Mouse (Mus musculus) midbrain, embryonic 14.5 days (tissue): ENCODE data around the gene Bptf. TPM values are rescaled to one million over a fixed set of nuclear protein-coding genes. Genes with fewer than 3 reads are reported as not detected.
"Not testable (repeated sequence)": the region's sequence is repeated elsewhere in the genome, so short reads cannot be mapped to it uniquely, and the experiment has no call there.

Experiments
- ATAC-seq: fragments of 200-750 bp; cut with Nextera tagmentation; 2 replicates; pipeline ENCODE4 v1.8.0; 2017; ENCODE audit warnings: moderate number of reproducible peaks, moderate library complexity; ENCODE audit not compliant: low FRiP score, low TSS enrichment
- DNase-seq: peaks from one replicate; pipeline ENCODE4 v3.0.0-alpha.2; 2015
- H3K27ac ChIP-seq: fragments of 300-500 bp; sonication (generic); replicated peaks from 2 replicates; pipeline ENCODE4 v1.5.1; 2014; ENCODE audit warnings: mild to moderate bottlenecking, low read depth, low read length, moderate library complexity
- H3K27me3 ChIP-seq: fragments of 300-500 bp; sonication (generic); 2 replicates; pipeline ENCODE4 v1.6.1; 2014; ENCODE audit warnings: low read length, control low read depth, mixed read lengths; ENCODE audit not compliant: control insufficient read depth, insufficient read depth
- H3K36me3 ChIP-seq: fragments of 300-500 bp; sonication (generic); 2 replicates; pipeline ENCODE4 v1.6.1; 2014; ENCODE audit warnings: low read length, control low read depth; ENCODE audit not compliant: control insufficient read depth, insufficient read depth
- H3K4me1 ChIP-seq: fragments of 300-500 bp; sonication (generic); 2 replicates; pipeline ENCODE4 v1.6.1; 2014; ENCODE audit warnings: mild to moderate bottlenecking, antibody characterized with exemption, low read length, control low read depth; ENCODE audit not compliant: control insufficient read depth, insufficient read depth
- H3K4me2 ChIP-seq: fragments of 300-500 bp; sonication (generic); 2 replicates; pipeline ENCODE4 v1.6.1; 2014; ENCODE audit warnings: mild to moderate bottlenecking, low read length, moderate library complexity
- H3K4me3 ChIP-seq: fragments of 300-500 bp; sonication (generic); replicated peaks from 2 replicates; pipeline ENCODE4 v1.5.1; 2014; ENCODE audit warnings: low read depth, low read length
- H3K9ac ChIP-seq: fragments of 300-500 bp; sonication (generic); replicated peaks from 2 replicates; pipeline ENCODE4 v1.6.1; 2014; ENCODE audit warnings: mild to moderate bottlenecking, low read length, moderate library complexity
- H3K9me3 ChIP-seq: fragments of 300-500 bp; sonication (generic); 2 replicates; pipeline ENCODE4 v1.6.1; 2016; ENCODE audit warnings: low read length, control low read depth, mixed read lengths; ENCODE audit not compliant: control insufficient read depth
- WGBS: fragments of 180-500 bp; shearing (Covaris S2); extraction: QIAGEN DNeasy Blood & Tissue Kit; methylation state at CpG from one replicate; pipeline ENCODE4 v1.1.7; 2014; 5-methylcytosine and 5-hydroxymethylcytosine counted together
- polyA plus RNA-seq: library from polyadenylated mRNA; unstranded; fragments of >200 nt; fragmentation: Nextera tagmentation; extraction: Ambion mirVana; gene quantifications from 2 replicates; pipeline ENCODE4 v1.2.1, GENCODE M21; 2014

Gene Bptf
- polyA plus RNA-seq, 1 experiment from 2014 or later = 46.9 TPM

DNA sequence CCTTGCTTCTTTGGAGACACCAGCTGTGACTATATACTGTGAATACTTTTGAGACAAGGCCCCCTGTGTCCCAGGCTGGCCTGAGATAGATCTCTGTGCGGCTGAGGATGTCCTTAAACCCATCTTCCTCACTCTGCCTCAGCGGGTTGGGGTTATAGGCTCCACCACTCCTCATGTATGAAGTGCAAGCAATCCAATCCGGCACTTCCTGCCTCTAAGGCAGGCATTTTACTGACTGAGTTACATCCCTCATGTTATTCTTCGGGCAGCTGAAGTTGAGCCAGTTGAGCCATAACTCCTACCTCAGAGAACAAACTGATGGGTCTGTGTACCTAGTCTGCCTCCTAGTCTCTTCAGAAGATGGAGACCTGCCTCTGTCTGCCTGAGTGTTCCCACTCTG, 107.5 kb downstream of the Bptf start:
- DNase-seq (no peak), ATAC-seq (no peak)
- Histone ChIP-seq H3K36me3 (no peaks in the 10 kb centered on the region), H3K9ac (peak overlapping the region; percentile 57; the same call in 1 of the 2 replicates), H3K27me3 (no peaks in the 10 kb centered on the region), H3K4me3 (peak overlapping the region; percentile 42; the same call in 1 of the 2 replicates), H3K9me3 (no peaks in the 10 kb centered on the region), H3K27ac (no peak overlapping the region), H3K4me1 (peaks cover 8% of the 10 kb centered on the region; the same call in 1 of the 2 replicates), H3K4me2 (peak overlapping the region; percentile 89)
- 60% methylated on average over 4 of the region's 4 CpGs for WGBS

DNA sequence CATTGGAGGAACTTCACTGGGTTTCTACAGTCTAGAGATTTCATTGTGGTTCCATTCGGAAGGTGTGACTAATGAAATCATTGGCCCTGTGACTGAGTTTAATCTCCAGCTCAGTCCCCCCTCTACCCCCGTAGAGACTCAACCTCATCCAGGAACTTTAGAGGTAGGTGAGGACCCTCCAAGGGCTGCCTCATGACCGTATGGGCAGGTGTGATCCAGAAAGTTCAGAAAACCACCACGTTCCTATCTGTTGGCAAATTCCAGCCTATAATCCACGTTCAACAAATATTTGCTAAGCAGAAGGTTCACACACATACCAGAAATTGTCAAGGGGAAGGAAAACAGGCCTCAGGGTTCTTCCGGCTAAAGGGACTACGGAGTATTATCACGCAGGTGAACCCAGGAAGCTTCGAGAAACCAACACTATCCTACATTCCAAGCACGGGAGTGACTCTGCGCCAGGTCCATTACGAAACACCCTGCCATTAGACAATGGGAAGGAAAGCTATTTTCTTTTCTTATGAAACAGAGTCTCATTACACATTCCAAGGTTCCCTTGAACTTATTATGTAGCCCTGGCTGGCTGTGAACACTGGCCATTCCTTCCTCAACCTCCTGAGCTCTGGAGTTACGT, 109.8 kb downstream of the Bptf start:
- Histone ChIP-seq H3K36me3 (no peaks in the 10 kb centered on the region), H3K4me1 (peaks cover 8% of the 10 kb centered on the region; the same call in 1 of the 2 replicates), H3K27ac (no peak overlapping the region), H3K4me3 (no peak overlapping the region), H3K4me2 (no peak overlapping the region), H3K9me3 (no peaks in the 10 kb centered on the region), H3K9ac (no peak overlapping the region), H3K27me3 (no peaks in the 10 kb centered on the region)
- ATAC-seq (no peak), DNase-seq (no peak)
- 92% methylated on average over 13 of the region's 13 CpGs for WGBS

DNA sequence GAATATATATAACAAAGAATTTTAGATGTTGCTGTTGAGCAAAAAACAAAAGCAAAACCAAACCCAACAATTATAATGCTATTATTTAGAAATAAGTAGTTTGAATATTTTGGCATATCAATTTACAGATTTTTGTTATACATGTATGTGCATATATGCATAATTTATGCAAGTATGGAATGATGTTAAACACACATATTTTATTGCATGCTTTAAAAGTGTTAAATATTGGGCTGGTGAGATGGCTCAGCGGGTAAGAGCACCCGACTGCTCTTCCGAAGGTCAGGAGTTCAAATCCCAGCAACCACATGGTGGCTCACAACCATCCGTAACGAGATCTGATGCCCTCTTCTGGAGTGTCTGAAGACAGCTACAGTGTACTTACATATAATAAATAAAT, 112.2 kb downstream of the Bptf start:
- not testable (repeated sequence) for H3K9me3 ChIP-seq, H3K27ac ChIP-seq, ATAC-seq, H3K27me3 ChIP-seq, H3K4me1 ChIP-seq, H3K9ac ChIP-seq, H3K4me2 ChIP-seq, H3K36me3 ChIP-seq, DNase-seq, H3K4me3 ChIP-seq
- WGBS = 88% methylated on average over 3 of the region's 5 CpGs

DNA sequence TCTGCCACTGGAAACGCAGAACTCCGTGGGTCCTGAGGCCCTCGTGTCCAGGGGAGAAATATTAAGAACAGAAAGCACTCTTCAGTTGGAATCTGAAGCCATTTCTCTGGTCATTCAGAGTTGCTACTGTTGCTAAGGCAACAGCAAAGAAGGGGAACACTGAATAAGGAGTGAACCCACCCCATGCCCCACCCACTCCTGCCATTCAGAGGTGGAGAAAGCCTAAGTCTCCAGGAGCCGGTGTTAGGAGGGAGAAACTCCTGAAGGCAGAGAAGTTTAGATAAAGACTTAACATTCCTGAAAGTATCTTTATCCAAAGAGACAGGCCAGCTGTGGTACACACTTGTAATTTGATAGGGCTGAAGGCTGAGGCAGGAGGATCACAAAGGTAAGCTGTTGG, 112.6 kb downstream of the Bptf start:
- Histone ChIP-seq H3K36me3 (no peaks in the 10 kb centered on the region), H3K9me3 (no peaks in the 10 kb centered on the region), H3K4me3 (no peak overlapping the region), H3K27ac (no peak overlapping the region), H3K27me3 (no peaks in the 10 kb centered on the region), H3K4me1 (no peaks in the 10 kb centered on the region), H3K4me2 (no peak overlapping the region), H3K9ac (no peak overlapping the region)
- no peak for DNase-seq
- 42% methylated on average over 4 of the region's 4 CpGs for WGBS
- no peak for ATAC-seq

DNA sequence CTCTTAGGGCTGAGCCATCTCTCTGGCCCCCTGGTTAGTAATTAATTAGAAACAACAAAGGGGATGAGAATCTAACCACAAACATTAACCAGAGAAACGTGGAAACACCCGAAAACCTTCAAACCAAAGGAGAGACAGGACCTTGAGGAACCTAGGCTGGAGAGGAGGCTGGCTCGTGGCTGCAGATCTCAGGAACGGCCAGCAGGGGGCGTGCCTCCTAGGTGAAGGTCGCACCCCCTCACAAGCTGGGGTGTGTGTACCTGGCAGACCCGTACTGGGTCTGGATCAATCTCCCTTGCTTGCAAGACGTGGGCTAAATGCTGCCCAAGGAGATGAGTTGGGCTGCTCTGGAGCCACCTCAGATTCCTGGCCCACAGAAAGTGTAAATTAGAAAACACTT, 113.3 kb downstream of the Bptf start:
- no peak overlapping the region for H3K4me2 ChIP-seq
- ATAC-seq (no peak), DNase-seq (no peak)
- WGBS = 33% methylated on average over 8 of the region's 8 CpGs
- H3K9ac ChIP-seq = no peak overlapping the region
- no peak overlapping the region for H3K4me3 ChIP-seq
- no peaks in the 10 kb centered on the region for H3K4me1 ChIP-seq
- H3K36me3 ChIP-seq = no peaks in the 10 kb centered on the region
- no peaks in the 10 kb centered on the region for H3K27me3 ChIP-seq
- no peak overlapping the region for H3K27ac ChIP-seq
- no peaks in the 10 kb centered on the region for H3K9me3 ChIP-seq

DNA sequence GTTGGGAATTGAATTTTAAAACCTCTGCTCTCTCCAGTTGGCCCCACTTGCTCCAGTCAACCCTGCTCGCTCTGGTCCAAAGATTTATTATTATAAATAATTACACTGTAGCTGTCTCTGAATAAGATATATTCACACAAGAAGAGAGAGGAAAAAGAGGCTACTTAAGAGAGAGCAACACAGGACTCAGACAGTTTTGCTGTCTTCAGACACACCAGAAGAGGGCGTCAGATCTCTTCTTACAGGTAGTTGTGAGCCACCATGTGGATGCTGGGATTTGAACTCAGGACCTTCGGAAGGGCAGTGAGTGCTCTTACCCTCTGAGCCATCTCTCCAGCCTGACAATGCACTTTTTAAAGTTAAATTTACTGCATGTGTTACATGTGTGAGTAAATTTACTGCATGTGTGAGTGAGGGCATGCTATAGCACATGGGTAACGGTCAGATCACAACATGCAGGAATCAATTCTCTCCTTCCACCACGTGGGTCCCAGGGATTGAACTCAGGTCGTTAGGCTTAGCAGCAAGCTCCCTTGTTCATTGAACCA, 114.5 kb downstream of the Bptf start:
- no peak overlapping the region for H3K4me2 ChIP-seq
- no peak for ATAC-seq
- H3K36me3 ChIP-seq = no peaks in the 10 kb centered on the region
- H3K4me3 ChIP-seq = no peak overlapping the region
- no peak overlapping the region for H3K27ac ChIP-seq
- no peaks in the 10 kb centered on the region for H3K4me1 ChIP-seq
- 62% methylated on average over 6 of the region's 6 CpGs for WGBS
- DNase-seq = no peak
- H3K9me3 ChIP-seq = no peaks in the 10 kb centered on the region
- H3K27me3 ChIP-seq = no peaks in the 10 kb centered on the region
- H3K9ac ChIP-seq = no peak overlapping the region

DNA sequence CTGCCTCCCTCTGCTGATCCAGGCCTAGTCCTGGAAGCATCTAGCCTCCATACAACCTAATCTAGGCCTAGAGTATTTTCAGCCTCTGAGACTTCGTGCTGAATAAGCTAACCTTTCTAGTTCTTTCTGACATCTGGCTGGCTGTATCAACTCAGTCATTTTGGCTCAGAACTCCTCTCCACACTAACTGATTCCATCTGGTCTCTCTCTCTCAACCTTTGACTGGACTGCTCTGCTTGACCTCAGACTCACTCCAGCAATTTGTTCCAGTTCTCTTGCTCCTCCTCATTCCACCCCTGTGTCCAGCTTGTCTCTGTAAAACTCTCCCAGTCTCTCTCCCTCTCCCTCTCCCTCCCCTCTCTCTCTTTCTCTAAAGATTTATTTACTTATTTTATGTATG, 115.0 kb downstream of the Bptf start:
- ATAC-seq (no peak), DNase-seq (no peak)
- Histone ChIP-seq H3K4me2 (no peak overlapping the region), H3K9me3 (no peaks in the 10 kb centered on the region), H3K4me3 (no peak overlapping the region), H3K4me1 (no peaks in the 10 kb centered on the region), H3K9ac (no peak overlapping the region), H3K27ac (no peak overlapping the region), H3K27me3 (no peaks in the 10 kb centered on the region), H3K36me3 (no peaks in the 10 kb centered on the region)
- WGBS = 69% methylated on average over 1 of the region's 1 CpGs

DNA sequence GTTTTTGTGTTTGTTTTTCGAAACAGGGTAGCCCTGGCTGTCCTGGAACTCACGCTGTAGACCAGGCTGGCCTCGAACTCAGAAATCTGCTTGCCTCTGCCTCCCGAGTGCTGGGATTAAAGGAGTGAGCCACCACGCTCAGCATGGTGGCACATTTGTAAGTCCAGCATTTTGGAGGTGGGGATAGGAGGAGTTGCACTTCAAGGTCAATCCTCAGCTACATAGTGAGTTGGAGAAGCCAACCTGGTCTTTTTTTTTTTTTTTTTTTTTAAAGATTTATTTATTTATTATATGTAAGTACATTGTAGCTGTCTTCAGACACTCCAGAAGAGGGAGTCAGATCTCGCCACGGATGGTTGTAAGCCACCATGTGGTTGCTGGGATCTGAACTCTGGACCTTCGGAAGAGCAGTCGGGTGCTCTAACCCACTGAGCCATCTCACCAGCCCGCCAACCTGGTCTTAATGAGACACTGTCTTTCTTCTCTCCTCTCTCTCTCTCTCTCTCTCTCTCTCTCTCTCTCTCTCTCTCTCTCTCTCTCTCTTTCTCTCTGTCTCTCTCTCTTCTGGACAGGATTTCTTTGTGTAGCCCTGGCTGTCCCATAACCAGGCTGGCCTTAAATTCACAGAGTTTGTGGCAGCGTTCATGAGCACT, 116.3 kb downstream of the Bptf start:
- not testable (repeated sequence) for H3K4me3 ChIP-seq, H3K4me1 ChIP-seq, H3K36me3 ChIP-seq, H3K27me3 ChIP-seq, ATAC-seq, H3K27ac ChIP-seq, DNase-seq, H3K9me3 ChIP-seq, H3K4me2 ChIP-seq, H3K9ac ChIP-seq
- 71% methylated on average over 11 of the region's 11 CpGs for WGBS
